11 mouse cellular contexts compared by ENCODE assay signal in the genomic region with DNA sequence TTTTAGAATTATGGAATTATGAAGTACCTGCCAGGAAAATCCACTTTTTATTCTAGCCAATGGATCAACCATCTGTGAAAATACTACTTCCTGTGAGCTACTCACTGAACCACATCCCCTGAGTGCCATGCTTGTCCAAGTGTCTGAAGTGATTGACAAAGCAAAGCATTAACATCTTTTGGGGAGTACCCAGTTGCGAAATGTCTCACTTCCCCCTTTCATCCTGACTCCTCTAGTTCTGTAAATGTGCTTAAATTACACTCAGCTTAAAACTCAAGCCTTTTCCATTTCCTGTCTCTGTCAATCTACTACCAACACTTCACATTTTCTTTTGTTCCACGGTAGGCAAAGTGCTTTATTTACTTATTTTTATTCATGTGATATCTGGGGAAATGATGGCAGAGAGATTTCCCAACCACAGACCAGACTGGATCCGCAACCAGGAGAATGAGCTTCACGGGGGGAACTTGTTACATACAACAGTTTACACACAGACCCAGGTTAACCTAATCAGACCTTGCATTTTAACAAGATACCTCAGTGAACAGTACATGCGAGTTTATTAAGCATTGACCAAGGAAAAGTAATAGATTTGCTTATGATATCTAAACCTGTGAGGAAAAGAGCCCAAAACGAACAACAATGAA.
A peak's percentile ranks its signal among the peaks of the same experiment; 100 is the strongest.
DNase-seq lines count a peak whose midpoint lies in the region; ATAC-seq and TF ChIP-seq lines count a peak whose summit lies in the region.
"Had no signal": no experiment of that assay in that cellular context is flagged by ENCODE, and none has a peak within 500 bp of the region (broad histone marks: within the 10 kb centered on the region; RNA-seq: fewer than 3 reads in every experiment).

No protein-coding gene starts in this region.

- no peak for TF ChIP-seq RAD21 in MEL (IDR thresholded peaks at IDR 0.05; ENCODE audit: low read depth, low read length)

- H3ac ChIP-seq in myocyte (ENCODE audit: control insufficient read depth, insufficient read length) = no peak overlapping the region

- no peaks in the 10 kb centered on the region for H3K9me3 ChIP-seq in MEL (replicated peaks; ENCODE audit: insufficient read depth, low read length)
- no peaks in the 10 kb centered on the region for H3K9me3 ChIP-seq in liver, postnatal 0 days (ENCODE audit: low read length)
- H3K9me3 ChIP-seq: liver, embryonic 15.5 days had no signal

- intact Hi-C loops in left cerebral cortex, adult 2 months (cut with DNase I) = no loop called here

- H3K4me1 ChIP-seq in MEL (ENCODE audit: control insufficient read depth in 1 of 2, insufficient read depth in 2 of 2, low read length in 2 of 2) = peaks cover 0 to 6% of the 10 kb centered on the region in 2 experiments; a peak in 2 of 4 replicates
- H3K4me1 ChIP-seq in liver, postnatal 0 days (ENCODE audit: insufficient read depth) = no peaks in the 10 kb centered on the region
- no peaks in the 10 kb centered on the region for H3K4me1 ChIP-seq in thymus, adult 2 months (replicated peaks; ENCODE audit: control insufficient read depth, insufficient read depth, low read length)
- H3K4me1 ChIP-seq: liver, embryonic 15.5 days had no signal

- no peak overlapping the region for H3K4me3 ChIP-seq in left cerebral cortex, adult 2 months
- H3K4me3 ChIP-seq in MEL (ENCODE audit: control insufficient read depth in 1 of 2, insufficient read depth in 1 of 2, low read depth in 2 of 2, low read length in 2 of 2) (no peak overlapping the region), myocyte (no peak overlapping the region)
- H3K4me3 ChIP-seq in liver, postnatal 0 days (ENCODE audit: low read depth, low read length) = no peak overlapping the region
- H3K4me3 ChIP-seq in thymus, adult 2 months (ENCODE audit: control insufficient read depth, insufficient read depth, low read length) = no peak overlapping the region
- H3K4me3 ChIP-seq: liver, embryonic 15.5 days had no signal

- H3K4me2 ChIP-seq in liver, postnatal 0 days (ENCODE audit: low read depth, low read length) = no peak overlapping the region
- no peak overlapping the region for H3K4me2 ChIP-seq in myocyte (ENCODE audit: low read depth)
- H3K4me2 ChIP-seq: liver, embryonic 15.5 days had no signal

- H3K9ac ChIP-seq in MEL (ENCODE audit: control insufficient read depth, low read depth, low read length, poor library complexity, severe bottlenecking) = no peak overlapping the region
- H3K9ac ChIP-seq in liver, postnatal 0 days (replicated peaks) = no peak overlapping the region
- H3K9ac ChIP-seq: liver, embryonic 15.5 days had no signal

- TF ChIP-seq CTCF in left cerebral cortex, adult 2 months (IDR thresholded peaks at IDR 0.05) = no peak
- TF ChIP-seq CTCF in MEL (IDR thresholded peaks at IDR 0.05 in 2 of 3, conservative IDR thresholded peaks at IDR 0.05 in 1 of 3; ENCODE audit: control insufficient read depth in 1 of 3, insufficient read depth in 1 of 3, low read depth in 2 of 3, low read length in 3 of 3, poor library complexity in 1 of 3, severe bottlenecking in 1 of 3) = no peak
- no peak for TF ChIP-seq CTCF in liver, postnatal 0 days (IDR thresholded peaks at IDR 0.05; ENCODE audit: low read depth)
- TF ChIP-seq CTCF in thymus, adult 2 months (IDR thresholded peaks at IDR 0.05; ENCODE audit: borderline replicate concordance, control insufficient read depth, extremely low read depth, insufficient read depth, low read length, poor library complexity) = no peak

- peak; percentile 48; the same call in 1 of the 2 replicates for ATAC-seq in liver, postnatal 0 days

- 48% methylated on average over 6 of the region's 6 CpGs for WGBS in liver, postnatal 0 days (ENCODE audit: insufficient replicate concordance)
- WGBS in thymus, adult 2 months = 55% methylated on average over 6 of the region's 6 CpGs

- TF ChIP-seq POLR2A in MEL (IDR thresholded peaks at IDR 0.05; ENCODE audit: control insufficient read depth in 1 of 2, insufficient read depth in 1 of 2, low read depth in 1 of 2, low read length in 2 of 2, poor library complexity in 1 of 2) = no peak
- TF ChIP-seq POLR2A in myocyte (IDR thresholded peaks at IDR 0.05; ENCODE audit: insufficient read length, low read depth) = no peak
- TF ChIP-seq POLR2A in thymus, adult 2 months (IDR thresholded peaks at IDR 0.05; ENCODE audit: control insufficient read depth, extremely low read depth, insufficient read depth, low read length, poor library complexity) = no peak

- H3K27ac ChIP-seq in left cerebral cortex, adult 2 months = no peak overlapping the region
- H3K27ac ChIP-seq in MEL (ENCODE audit: control insufficient read depth, low read depth, low read length) = no peak overlapping the region
- no peak overlapping the region for H3K27ac ChIP-seq in liver, postnatal 0 days (ENCODE audit: low read depth)
- H3K27ac ChIP-seq in thymus, adult 2 months (ENCODE audit: control insufficient read depth, insufficient read depth, low read length) = no peak overlapping the region
- H3K27ac ChIP-seq: liver, embryonic 15.5 days had no signal

- H3K79me2 ChIP-seq in MEL (ENCODE audit: control insufficient read depth, insufficient read depth, low read length, poor library complexity) (no peaks in the 10 kb centered on the region), myocyte (ENCODE audit: control insufficient read depth, insufficient read depth) (no peaks in the 10 kb centered on the region)

- DNase-seq in left cerebral cortex, adult 11 months (ENCODE audit: low spot score) = peak; percentile 8
- no peak for DNase-seq in left cerebral cortex, adult 2 months (ENCODE audit: extremely low spot score in 1 of 2, low spot score in 2 of 2)
- DNase-seq in MEL (ENCODE audit: low read depth, low spot score) = peak; percentile 23
- peak; percentile 20 for DNase-seq in liver, postnatal 0 days
- DNase-seq in adrenal gland, postnatal 4 days (ENCODE audit: low spot score in 2 of 2) = no peak
- DNase-seq in thymus, adult 2 months = no peak
- DNase-seq: adrenal gland, adult 2 months; cerebellum, postnatal 10 days; kidney, adult 8-10 months had no signal

- TF ChIP-seq EP300 in MEL (IDR thresholded peaks at IDR 0.05; ENCODE audit: low read depth in 1 of 2, low read length in 2 of 2) = no peak
- TF ChIP-seq EP300 in liver, postnatal 0 days (IDR thresholded peaks at IDR 0.05; ENCODE audit: low read depth) = no peak

- H3K27me3 ChIP-seq in MEL (ENCODE audit: control insufficient read depth in 1 of 2, insufficient read depth in 2 of 2, low read length in 2 of 2) (no peaks in the 10 kb centered on the region), myocyte (ENCODE audit: control insufficient read depth, insufficient read depth, insufficient read length) (no peaks in the 10 kb centered on the region)
- H3K27me3 ChIP-seq in liver, postnatal 0 days (ENCODE audit: insufficient read depth, low read length) = no peaks in the 10 kb centered on the region
- no peaks in the 10 kb centered on the region for H3K27me3 ChIP-seq in thymus, adult 2 months (ENCODE audit: control insufficient read depth, insufficient read depth, low read length)
- H3K27me3 ChIP-seq: liver, embryonic 15.5 days had no signal

- H3K36me3 ChIP-seq in MEL (ENCODE audit: control insufficient read depth in 1 of 2, insufficient read depth in 2 of 2, low read length in 2 of 2) (no peaks in the 10 kb centered on the region; a peak in 1 of 4 replicates), myocyte (ENCODE audit: control insufficient read depth, insufficient read depth) (no peaks in the 10 kb centered on the region)
- H3K36me3 ChIP-seq in liver, postnatal 0 days (replicated peaks; ENCODE audit: insufficient read depth, low read length) = no peaks in the 10 kb centered on the region
- no peaks in the 10 kb centered on the region for H3K36me3 ChIP-seq in thymus, adult 2 months (ENCODE audit: control insufficient read depth, insufficient read depth, low read length)
- H3K36me3 ChIP-seq: liver, embryonic 15.5 days had no signal

TF ChIP-seq in MEL, 35 proteins besides CTCF, POLR2A, EP300 and RAD21:
- no peak for TF ChIP-seq MXI1 (IDR thresholded peaks at IDR 0.05; ENCODE audit: low read depth, low read length)
- no peak for TF ChIP-seq TCF12 (IDR thresholded peaks at IDR 0.05; ENCODE audit: low read depth, low read length)
- no peak for TF ChIP-seq ELF1 (IDR thresholded peaks at IDR 0.05; ENCODE audit: low read depth, low read length)
- TF ChIP-seq RCOR1 (IDR thresholded peaks at IDR 0.05; ENCODE audit: low read depth, low read length) = no peak
- TF ChIP-seq SIN3A (IDR thresholded peaks at IDR 0.05; ENCODE audit: low read length) = no peak
- TF ChIP-seq POLR2AphosphoS5 (IDR thresholded peaks at IDR 0.05; ENCODE audit: borderline replicate concordance, low read depth, low read length) = no peak
- no peak for TF ChIP-seq NRF1 (IDR thresholded peaks at IDR 0.05; ENCODE audit: insufficient read depth, low read depth, low read length, poor library complexity, severe bottlenecking)

TF ChIP-seq in myocyte, 11 proteins besides CTCF, POLR2A, EP300 and RAD21:
- no peak for TF ChIP-seq SRF (IDR thresholded peaks at IDR 0.05; ENCODE audit: control insufficient read depth, insufficient read length, low read depth)
- TF ChIP-seq CEBPB (IDR thresholded peaks at IDR 0.05; ENCODE audit: insufficient read depth, poor library complexity, severe bottlenecking) = peak; percentile 78
TF ChIP-seq in myocyte: peak in this region for 1.

Comparison
In these comparisons a context has a peak if more than half of its experiments do, and no peak if none do; other contexts are left out.
1. DNase-seq: peak in left cerebral cortex, adult 11 months (single experiment), MEL (single experiment) and liver, postnatal 0 days (single experiment); none in left cerebral cortex, adult 2 months (0 of 2), adrenal gland, postnatal 4 days (0 of 2) and thymus, adult 2 months (single experiment).